Mouse (Mus musculus) lung, embryonic 14.5 days (tissue): ENCODE measurements around the gene Psme2. TPM values are rescaled to one million over a fixed set of nuclear protein-coding genes. Genes with fewer than 3 reads are reported as not detected.
A peak's percentile ranks its signal among the peaks of the same experiment; 100 is the strongest.

Source experiments
- ATAC-seq: fragments of 200-750 bp; cut with Nextera tagmentation; 2 replicates; pipeline ENCODE4 v1.8.0; 2017; ENCODE audit warnings: mild to moderate bottlenecking, moderate TSS enrichment, moderate library complexity; ENCODE audit not compliant: insufficient read depth
- DNase-seq: peaks from one replicate; pipeline ENCODE4 v3.0.0-alpha.2; 2015
- H3K27ac ChIP-seq: fragments of 300-500 bp; sonication (generic); 2 replicates; pipeline ENCODE4 v1.5.1; 2014; ENCODE audit warnings: low read depth, mild to moderate bottlenecking, moderate library complexity
- H3K27me3 ChIP-seq: fragments of 300-500 bp; sonication (generic); 2 replicates; pipeline ENCODE4 v1.6.1; 2014; ENCODE audit warnings: low read length, control low read depth; ENCODE audit not compliant: insufficient read depth
- H3K36me3 ChIP-seq: fragments of 300-500 bp; sonication (generic); 2 replicates; pipeline ENCODE4 v1.6.1; 2014; ENCODE audit warnings: control low read depth; ENCODE audit not compliant: insufficient read depth
- H3K4me1 ChIP-seq: fragments of 300-500 bp; sonication (generic); 2 replicates; pipeline ENCODE4 v1.6.1; 2014; ENCODE audit warnings: antibody characterized with exemption, control low read depth; ENCODE audit not compliant: insufficient read depth
- H3K4me2 ChIP-seq: fragments of 300-500 bp; sonication (generic); 2 replicates; pipeline ENCODE4 v1.6.1; 2014; ENCODE audit warnings: mild to moderate bottlenecking
- H3K4me3 ChIP-seq: fragments of 300-500 bp; sonication (generic); 2 replicates; pipeline ENCODE4 v1.5.1; 2014; ENCODE audit warnings: low read depth, low read length
- H3K9ac ChIP-seq: fragments of 300-500 bp; sonication (generic); 2 replicates; pipeline ENCODE4 v1.6.1; 2014
- H3K9me3 ChIP-seq: fragments of 300-500 bp; sonication (generic); 2 replicates; pipeline ENCODE4 v1.6.1; 2016; ENCODE audit warnings: low read depth, low read length, control low read depth
- CTCF ChIP-seq: IDR thresholded peaks from 2 replicates; pipeline ENCODE4 v1.5.1; 2016; ENCODE audit warnings: antibody characterized with exemption, low read depth
- WGBS: fragments of 180-500 bp; shearing (Covaris S2); extraction: QIAGEN DNeasy Blood & Tissue Kit; methylation state at CpG from one replicate; pipeline ENCODE4 v1.1.7; 2014; 5-methylcytosine and 5-hydroxymethylcytosine counted together
- polyA plus RNA-seq: library from polyadenylated mRNA; unstranded; fragments of >200 nt; fragmentation: Nextera tagmentation; extraction: Ambion mirVana; gene quantifications from 2 replicates; pipeline ENCODE4 v1.2.1, GENCODE M21; 2014

The Psme2 gene
- polyA plus RNA-seq, 1 experiment from 2014 or later, result 242 TPM

DNA sequence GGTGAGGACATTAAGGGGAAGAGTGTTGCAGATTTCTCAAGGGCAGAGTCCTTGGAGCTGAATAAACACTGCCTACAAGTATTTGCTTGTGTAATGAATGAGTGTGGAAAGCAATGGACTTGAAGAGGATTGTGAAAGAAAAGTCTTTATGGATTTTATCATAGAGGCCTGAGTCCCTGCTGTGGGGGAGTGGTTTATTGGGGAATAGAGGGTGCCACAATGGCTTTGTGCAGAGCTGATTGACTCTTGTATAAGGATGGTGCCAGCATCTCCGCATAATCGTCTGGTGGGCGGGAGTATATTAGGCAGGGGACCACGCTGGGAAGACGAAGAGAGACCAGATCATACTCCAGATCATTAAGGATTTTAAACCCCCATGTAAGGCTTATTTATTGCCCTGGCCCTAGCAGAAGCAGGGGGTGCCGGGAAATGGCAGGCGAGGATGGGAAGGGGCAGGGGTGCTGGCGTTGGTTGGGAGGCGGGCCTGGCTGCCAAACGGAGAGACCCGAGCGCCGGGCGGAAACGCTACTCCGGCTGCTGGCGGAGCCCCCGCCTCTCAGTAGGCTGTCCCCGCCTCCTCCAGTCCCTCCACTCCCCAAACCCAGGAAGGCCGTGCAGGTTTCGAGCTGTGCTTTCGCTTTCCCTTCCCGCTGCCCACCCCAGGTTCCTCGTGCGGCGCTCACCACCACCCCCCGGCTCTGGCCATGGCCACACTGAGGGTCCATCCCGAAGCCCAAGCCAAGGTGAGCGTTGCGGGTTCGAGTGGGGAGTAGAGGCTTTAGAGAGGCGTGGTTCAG lies 12.8 kb downstream of the Psme2 start, which contains the start of gene Psme1:
TSS of gene Psme1 (plus strand) at position 253 of the 797 bp plus-strand sequence.
- ATAC-seq (peak; percentile 93), DNase-seq (peak; percentile 91)
- H3K27ac ChIP-seq, result peak within 1 kb of the TSS; percentile 88
- peak within 1 kb of the TSS; percentile 91 for H3K9ac ChIP-seq
- no peaks in the 10 kb centered on the region for H3K9me3 ChIP-seq
- under 1% methylated on average over 32 of the region's 32 CpGs for WGBS
- TF ChIP-seq CTCF, result no peak
- H3K36me3 ChIP-seq, result peaks cover 16% of the 10 kb centered on the region
- no peaks in the 10 kb centered on the region for H3K27me3 ChIP-seq
- H3K4me1 ChIP-seq, result 0 out of 2 replicates have a peak, but pooled peaks cover 6% of the 10 kb centered on the region
- peak within 1 kb of the TSS; percentile 77 for H3K4me3 ChIP-seq
- H3K4me2 ChIP-seq, result peak within 1 kb of the TSS; percentile 78

GRCm38 (mm10) chr14:55576376-55576775 lies 14.5 kb downstream of the Psme2 start:
- H3K4me1 ChIP-seq, result 0 out of 2 replicates have a peak, but pooled peaks cover 6% of the 10 kb centered on the region
- no peak overlapping the region for H3K9ac ChIP-seq
- no peak overlapping the region for H3K4me3 ChIP-seq
- no peaks in the 10 kb centered on the region for H3K27me3 ChIP-seq
- DNase-seq (peak; percentile 18), ATAC-seq (no peak)
- TF ChIP-seq CTCF, result no peak
- no peaks in the 10 kb centered on the region for H3K9me3 ChIP-seq
- peaks cover 16% of the 10 kb centered on the region for H3K36me3 ChIP-seq
- H3K4me2 ChIP-seq, result no peak overlapping the region
- WGBS, result 61% methylated on average over 16 of the region's 16 CpGs
- H3K27ac ChIP-seq, result no peak overlapping the region

DNA sequence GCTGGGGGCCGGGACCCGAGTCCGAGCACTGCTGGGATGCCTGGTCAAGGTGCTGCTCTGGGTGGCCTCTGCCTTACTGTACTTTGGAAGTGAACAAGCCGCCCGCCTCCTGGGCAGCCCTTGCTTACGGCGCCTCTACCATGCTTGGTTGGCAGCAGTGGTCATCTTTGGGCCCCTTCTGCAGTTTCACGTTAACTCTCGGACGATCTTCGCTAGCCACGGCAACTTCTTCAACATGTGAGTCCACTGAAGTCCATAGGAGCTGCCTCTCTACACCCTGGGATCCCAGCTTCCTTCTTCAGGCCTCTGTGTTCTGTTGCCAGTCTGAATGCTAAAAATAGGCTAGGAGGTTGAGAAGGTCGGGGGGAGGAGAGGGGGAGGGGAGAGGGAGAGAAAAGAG lies 15.2 kb downstream of the Psme2 start:
- Histone ChIP-seq H3K27ac (peak overlapping the region; percentile 50; the same call in 1 of the 2 replicates), H3K4me1 (0 out of 2 replicates have a peak, but pooled peaks cover 6% of the 10 kb centered on the region), H3K4me3 (no peak overlapping the region), H3K9ac (no peak overlapping the region; the same call in 1 of the 2 replicates), H3K36me3 (peaks cover 9% of the 10 kb centered on the region), H3K4me2 (peak overlapping the region; percentile 27; the same call in 1 of the 2 replicates), H3K9me3 (no peaks in the 10 kb centered on the region), H3K27me3 (no peaks in the 10 kb centered on the region)
- ATAC-seq (no peak), DNase-seq (no peak)
- TF ChIP-seq CTCF, result no peak
- WGBS, result 63% methylated on average over 13 of the region's 13 CpGs

DNA sequence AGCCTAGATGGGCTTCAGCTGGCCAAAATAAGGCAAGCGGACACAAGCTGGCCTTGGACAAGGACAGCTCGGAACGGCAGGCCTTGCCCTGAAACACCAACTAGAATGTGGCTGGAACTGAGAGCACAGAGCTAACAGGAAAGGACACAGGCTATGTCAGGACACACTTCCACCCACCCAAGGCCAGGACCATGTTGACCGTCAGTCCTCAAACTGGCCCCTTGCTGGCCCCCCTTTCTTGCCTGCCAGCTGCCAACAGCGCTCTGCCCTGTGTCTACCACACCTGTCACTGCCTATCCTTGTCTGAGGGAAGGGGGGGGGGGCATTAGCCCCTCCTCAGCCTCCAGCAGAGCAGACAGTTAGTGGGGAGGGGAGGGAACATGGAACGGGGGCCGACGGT lies 15.6 kb downstream of the Psme2 start, which contains the start of gene Fitm1:
TSS of gene Fitm1 (plus strand) at position 316 of the 400 bp plus-strand sequence.
- no peak within 1 kb of the TSS; the same call in 1 of the 2 replicates for H3K9ac ChIP-seq
- ATAC-seq (no peak), DNase-seq (no peak)

GRCm38 (mm10) chr14:55571760-55572159 lies 19.2 kb downstream of the Psme2 start:
- no peaks in the 10 kb centered on the region for H3K9me3 ChIP-seq
- DNase-seq, result no peak
- no peak for TF ChIP-seq CTCF
- 0 out of 2 replicates have a peak, but pooled peaks cover 6% of the 10 kb centered on the region for H3K4me1 ChIP-seq
- no peak overlapping the region for H3K9ac ChIP-seq
- no peak overlapping the region for H3K27ac ChIP-seq
- H3K27me3 ChIP-seq, result no peaks in the 10 kb centered on the region
- no peak for ATAC-seq
- H3K4me2 ChIP-seq, result no peak overlapping the region
- H3K36me3 ChIP-seq, result peaks cover 22% of the 10 kb centered on the region
- no peak overlapping the region for H3K4me3 ChIP-seq

More for the DNA sequence above, 15.6 kb downstream of the Psme2 start, which contains the start of gene Fitm1:
- Histone ChIP-seq H3K36me3 (peaks cover 5% of the 10 kb centered on the region; the same call in 1 of the 2 replicates), H3K9me3 (no peaks in the 10 kb centered on the region), H3K27ac (peak within 1 kb of the TSS; percentile 50; the same call in 1 of the 2 replicates), H3K4me1 (0 out of 2 replicates have a peak, but pooled peaks cover 6% of the 10 kb centered on the region), H3K27me3 (no peaks in the 10 kb centered on the region), H3K4me3 (no peak within 1 kb of the TSS), H3K4me2 (peak within 1 kb of the TSS; percentile 27; the same call in 1 of the 2 replicates)
- TF ChIP-seq CTCF, result no peak
- WGBS, result 61% methylated on average over 8 of the region's 8 CpGs

DNA sequence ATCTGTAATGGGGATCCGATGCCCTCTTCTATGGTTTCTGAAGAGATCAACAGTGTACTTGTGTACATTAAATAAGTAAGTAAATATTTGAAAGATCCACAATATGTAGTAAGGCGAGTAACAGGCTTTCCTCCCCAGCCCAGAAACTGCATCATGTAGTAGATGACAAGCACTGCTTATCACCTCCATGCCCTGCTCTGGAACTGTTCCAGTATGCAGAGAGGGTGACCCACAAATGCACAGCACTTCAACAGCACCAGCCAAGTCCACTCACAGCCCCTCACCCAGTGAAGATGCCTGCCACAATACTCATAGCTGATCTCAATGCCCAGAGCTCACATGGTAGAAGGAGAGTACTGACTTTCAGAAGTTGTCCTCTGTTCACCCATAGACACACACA lies 20.3 kb downstream of the Psme2 start:
- DNase-seq (no peak), ATAC-seq (no peak)
- H3K4me2 ChIP-seq, result no peak overlapping the region
- H3K9me3 ChIP-seq, result no peaks in the 10 kb centered on the region
- no peak overlapping the region for H3K27ac ChIP-seq
- peaks cover 34% of the 10 kb centered on the region for H3K36me3 ChIP-seq
- H3K27me3 ChIP-seq, result no peaks in the 10 kb centered on the region
- H3K9ac ChIP-seq, result no peak overlapping the region
- no peak overlapping the region for H3K4me3 ChIP-seq
- TF ChIP-seq CTCF, result no peak
- 63% methylated on average over 2 of the region's 2 CpGs for WGBS
- H3K4me1 ChIP-seq, result 0 out of 2 replicates have a peak, but pooled peaks cover 3% of the 10 kb centered on the region

DNA sequence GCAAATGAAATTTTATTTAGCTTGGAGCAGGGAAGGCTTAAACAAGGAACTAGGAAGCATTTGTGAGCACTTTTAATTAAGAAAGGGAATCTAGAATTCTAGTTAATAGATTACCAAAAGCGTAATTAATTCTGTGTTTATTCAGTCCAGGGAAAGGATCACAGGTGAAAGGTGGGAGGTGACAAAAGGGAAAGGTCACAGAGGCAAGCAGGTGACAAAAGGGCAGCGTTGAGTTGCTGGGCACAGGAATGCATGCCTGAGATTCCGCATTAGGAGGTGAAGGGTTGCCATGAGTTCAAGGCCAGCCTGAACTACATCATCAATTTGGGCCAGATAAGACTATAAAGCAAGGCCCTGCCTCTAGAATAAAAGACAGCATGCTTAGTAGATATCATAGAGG lies 23.4 kb downstream of the Psme2 start:
- Histone ChIP-seq H3K4me3 (no peak overlapping the region), H3K9me3 (no peaks in the 10 kb centered on the region), H3K27me3 (no peaks in the 10 kb centered on the region), H3K36me3 (peaks cover 58% of the 10 kb centered on the region), H3K27ac (no peak overlapping the region), H3K9ac (no peak overlapping the region), H3K4me1 (no peaks in the 10 kb centered on the region), H3K4me2 (no peak overlapping the region)
- TF ChIP-seq CTCF, result no peak
- DNase-seq (no peak), ATAC-seq (no peak)
- WGBS, result 82% methylated on average over 3 of the region's 3 CpGs
